Mouse (Mus musculus) bone marrow, adult 2 months (tissue): ENCODE data around the gene 0610010F05Rik.

Experiments
- CTCF ChIP-seq: fragments of 200-500 bp; IDR thresholded peaks from 2 replicates; pipeline ENCODE4 v1.5.1; 2011; ENCODE audit warnings: low read length, control low read depth; ENCODE audit not compliant: control insufficient read depth, insufficient read depth
- POLR2A ChIP-seq: fragments of 200-500 bp; IDR thresholded peaks from 2 replicates; pipeline ENCODE4 v1.6.1; 2011; ENCODE audit warnings: low read depth, mild to moderate bottlenecking, control low read depth, low read length, borderline replicate concordance; ENCODE audit not compliant: control insufficient read depth

GRCm38 (mm10) chr11:23676100-23676499 lies 42.7 kb upstream of the 0610010F05Rik start:
- no peak for TF ChIP-seq POLR2A
- TF ChIP-seq CTCF, result no peak
